Mouse (Mus musculus) forebrain, embryonic 16.5 days (tissue): ENCODE data around the gene Trim33. TPM values are rescaled to one million over a fixed set of nuclear protein-coding genes. Genes with fewer than 3 reads are reported as not detected.

ENCODE experiments used
- ATAC-seq: fragments of 200-750 bp; cut with Nextera tagmentation; 2 replicates; pipeline ENCODE4 v1.8.0; 2017; ENCODE audit warnings: mild to moderate bottlenecking, moderate library complexity
- H3K27ac ChIP-seq: fragments of 300-500 bp; sonication (generic); 2 replicates; pipeline ENCODE4 v1.5.1; 2014; ENCODE audit warnings: low read length, control low read depth
- H3K27me3 ChIP-seq: fragments of 300-500 bp; sonication (generic); replicated peaks from 2 replicates; pipeline ENCODE4 v1.6.1; 2014; ENCODE audit warnings: low read length; ENCODE audit not compliant: control insufficient read depth, insufficient read depth
- H3K36me3 ChIP-seq: fragments of 300-500 bp; sonication (generic); 2 replicates; pipeline ENCODE4 v1.6.1; 2014; ENCODE audit not compliant: control insufficient read depth, insufficient read depth
- H3K4me1 ChIP-seq: fragments of 300-500 bp; sonication (generic); replicated peaks from 2 replicates; pipeline ENCODE4 v1.6.1; 2014; ENCODE audit warnings: low read length; ENCODE audit not compliant: control insufficient read depth, insufficient read depth
- H3K4me2 ChIP-seq: fragments of 300-500 bp; sonication (generic); 2 replicates; pipeline ENCODE4 v1.6.1; 2014; ENCODE audit warnings: mild to moderate bottlenecking, low read length, control low read depth
- H3K4me3 ChIP-seq: fragments of 300-500 bp; sonication (generic); replicated peaks from 2 replicates; pipeline ENCODE4 v1.5.1; 2014; ENCODE audit warnings: mild to moderate bottlenecking, low read length, control low read depth
- H3K9ac ChIP-seq: fragments of 300-500 bp; sonication (generic); replicated peaks from 2 replicates; pipeline ENCODE4 v1.6.1; 2014; ENCODE audit warnings: low read depth, low read length, control low read depth
- H3K9me3 ChIP-seq: fragments of 300-500 bp; sonication (generic); 2 replicates; pipeline ENCODE4 v1.6.1; 2016; ENCODE audit warnings: low read length; ENCODE audit not compliant: control insufficient read depth
- WGBS: fragments of 180-500 bp; shearing (Covaris S2); extraction: QIAGEN DNeasy Blood & Tissue Kit; methylation state at CpG from one replicate; pipeline ENCODE4 v1.1.7; 2014; 5-methylcytosine and 5-hydroxymethylcytosine counted together
- polyA plus RNA-seq: library from polyadenylated mRNA; unstranded; fragments of >200 nt; fragmentation: Nextera tagmentation; extraction: Ambion mirVana; gene quantifications from 2 replicates; pipeline ENCODE4 v1.2.1, GENCODE M21; 2015

Gene Trim33
- polyA plus RNA-seq, 1 experiment from 2014 or later, result 39.1 TPM

DNA sequence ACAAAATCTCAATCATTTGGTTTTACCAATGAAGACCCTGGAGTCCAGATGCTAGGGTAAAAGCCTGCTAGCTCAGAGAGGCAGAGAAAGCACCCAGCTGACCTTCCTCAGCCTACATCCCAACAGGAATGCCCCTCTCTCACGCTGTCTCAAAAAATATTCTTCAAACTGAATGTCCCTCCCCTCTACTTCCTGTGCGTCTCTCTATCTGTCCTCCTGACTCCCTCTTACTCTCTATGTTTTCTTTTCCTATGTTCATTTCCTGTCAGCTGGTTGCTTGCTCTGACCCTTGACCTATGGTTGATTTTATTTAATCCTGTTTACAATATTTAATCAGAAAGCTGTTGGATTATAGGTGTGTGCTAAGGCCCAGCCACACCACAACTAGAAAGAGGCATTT, 126.0 kb downstream of the Trim33 start:
- H3K9me3 ChIP-seq, result no peaks in the 10 kb centered on the region
- no peak for ATAC-seq
- peaks cover 16% of the 10 kb centered on the region for H3K4me1 ChIP-seq
- no peaks in the 10 kb centered on the region for H3K36me3 ChIP-seq
- 83% methylated on average over 2 of the region's 2 CpGs for WGBS
- no peak overlapping the region for H3K27ac ChIP-seq
- no peaks in the 10 kb centered on the region for H3K27me3 ChIP-seq
- H3K4me2 ChIP-seq, result no peak overlapping the region
- no peak overlapping the region for H3K4me3 ChIP-seq
- no peak overlapping the region for H3K9ac ChIP-seq

DNA sequence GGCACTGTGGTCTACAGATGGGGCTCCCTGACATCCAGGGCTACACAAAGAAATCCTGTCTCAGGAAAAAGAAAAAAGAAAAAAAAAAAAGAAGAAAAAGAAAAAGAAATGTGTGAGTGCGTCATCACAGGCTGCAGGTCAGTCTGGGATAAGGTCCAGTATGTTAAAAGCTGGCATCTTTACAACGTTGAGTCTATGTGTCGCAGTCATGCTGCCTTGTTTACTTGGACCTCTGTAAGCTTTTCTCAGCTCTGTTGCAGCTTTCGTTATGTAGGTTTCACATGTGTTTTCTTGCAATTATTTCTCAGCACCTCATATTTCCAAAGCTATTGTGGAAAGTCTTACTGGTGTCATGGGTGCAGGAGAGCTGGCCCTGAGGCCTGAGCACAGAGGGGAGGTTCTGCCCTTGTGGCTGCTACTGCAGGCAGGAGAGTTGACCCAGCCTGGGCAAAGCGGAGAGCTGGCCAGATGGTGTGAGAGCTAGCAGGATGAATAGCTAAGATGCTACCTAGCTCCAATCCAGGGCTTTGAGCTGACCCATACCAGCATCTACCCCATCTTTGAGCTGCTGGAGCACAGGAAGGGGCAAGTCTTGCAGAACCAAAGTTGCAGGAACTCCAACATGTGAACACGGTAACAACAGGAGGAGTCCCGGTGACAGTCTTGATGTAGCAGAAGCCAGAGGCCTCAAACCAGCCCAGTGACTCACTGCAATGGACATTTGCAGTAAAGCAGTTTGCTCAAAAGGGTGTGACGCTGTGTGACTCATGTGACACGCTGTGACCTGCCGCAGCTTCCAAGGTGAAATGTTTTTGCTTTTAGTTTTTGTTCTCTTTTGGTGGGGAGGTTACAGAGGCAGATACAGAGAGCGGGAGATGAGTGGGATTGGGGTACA, 127.0 kb downstream of the Trim33 start:
- H3K9ac ChIP-seq, result no peak overlapping the region
- H3K4me2 ChIP-seq, result no peak overlapping the region
- 82% methylated on average over 11 of the region's 11 CpGs for WGBS
- H3K36me3 ChIP-seq, result no peaks in the 10 kb centered on the region
- no peaks in the 10 kb centered on the region for H3K9me3 ChIP-seq
- no peak overlapping the region for H3K27ac ChIP-seq
- no peak for ATAC-seq
- H3K27me3 ChIP-seq, result no peaks in the 10 kb centered on the region
- no peak overlapping the region for H3K4me3 ChIP-seq
- peaks cover 15% of the 10 kb centered on the region for H3K4me1 ChIP-seq

Other genes starting within 250 kb of the Trim33 start
- 125 and 134 TPM in 2 replicates for gene Nras, start 221.0 kb upstream of the Trim33 start, polyA plus RNA-seq
- not detected in 2 replicates for gene Ampd1, start 205.3 kb upstream of the Trim33 start, polyA plus RNA-seq
- gene Dennd2c, start 176.7 kb upstream of the Trim33 start, polyA plus RNA-seq, result 0.99 and 1.4 TPM in 2 replicates
- 242 and 246 TPM in 2 replicates for gene Bcas2, start 107.6 kb upstream of the Trim33 start, polyA plus RNA-seq